ENCODE assay signal across 30 mouse cellular contexts in genomic region chr3:30729046-30729445, GRCm38 (mm10). TPM values are rescaled to one million over a fixed set of nuclear protein-coding genes. Genes with fewer than 3 reads are reported as not detected.
"Had no signal": no experiment of that assay in that cellular context is flagged by ENCODE, and none has a peak within 500 bp of the region (broad histone marks: within the 10 kb centered on the region; RNA-seq: fewer than 3 reads in every experiment).

No protein-coding gene starts in this region.

- H3K27me3 ChIP-seq: limb, embryonic 12.5 days; liver, embryonic 12.5 days; liver, embryonic 15.5 days; lung, embryonic 15.5 days; midbrain, embryonic 13.5 days; neural tube, embryonic 13.5 days; stomach, embryonic 15.5 days had no signal

- H3K36me3 ChIP-seq: limb, embryonic 12.5 days; liver, embryonic 12.5 days; liver, embryonic 15.5 days; lung, embryonic 15.5 days; midbrain, embryonic 10.5 days; midbrain, embryonic 13.5 days; neural tube, embryonic 13.5 days; stomach, embryonic 15.5 days had no signal

- H3K27ac ChIP-seq: left cerebral cortex, adult 2 months; limb, embryonic 12.5 days; liver, embryonic 12.5 days; liver, embryonic 15.5 days; lung, embryonic 15.5 days; midbrain, embryonic 10.5 days; midbrain, embryonic 13.5 days; neural tube, embryonic 13.5 days; stomach, embryonic 15.5 days had no signal

- H3K4me1 ChIP-seq: limb, embryonic 12.5 days; liver, embryonic 12.5 days; liver, embryonic 15.5 days; lung, embryonic 15.5 days; midbrain, embryonic 10.5 days; midbrain, embryonic 13.5 days; neural tube, embryonic 13.5 days; stomach, embryonic 15.5 days had no signal

- H3K4me2 ChIP-seq: limb, embryonic 12.5 days; liver, embryonic 12.5 days; liver, embryonic 15.5 days; lung, embryonic 15.5 days; midbrain, embryonic 13.5 days; neural tube, embryonic 13.5 days; stomach, embryonic 15.5 days had no signal

- H3K9me3 ChIP-seq: limb, embryonic 12.5 days; liver, embryonic 12.5 days; liver, embryonic 15.5 days; lung, embryonic 15.5 days; megakaryocyte, embryonic 14.5 days; midbrain, embryonic 10.5 days; midbrain, embryonic 13.5 days; neural tube, embryonic 13.5 days; stomach, embryonic 15.5 days had no signal

- ATAC-seq: liver, embryonic 12.5 days; midbrain, embryonic 13.5 days; midbrain, embryonic 16.5 days had no signal

- H3K9ac ChIP-seq: limb, embryonic 12.5 days; liver, embryonic 12.5 days; liver, embryonic 15.5 days; lung, embryonic 15.5 days; midbrain, embryonic 13.5 days; neural tube, embryonic 13.5 days; stomach, embryonic 15.5 days had no signal

- DNase-seq: kidney, adult 2 months; kidney, postnatal 10 days; kidney, postnatal 36 days; layer of hippocampus, postnatal 36 days; liver; lung, adult 18-20 months; lung, postnatal 10 days; lung, postnatal 36 days; spleen, adult 18-20 months; thymus, postnatal 25 days had no signal

- H3K4me3 ChIP-seq: left cerebral cortex, adult 2 months; limb, embryonic 12.5 days; liver, embryonic 12.5 days; liver, embryonic 15.5 days; lung, embryonic 15.5 days; megakaryocyte, embryonic 14.5 days; midbrain, embryonic 10.5 days; midbrain, embryonic 13.5 days; myocyte; neural tube, embryonic 13.5 days; stomach, embryonic 15.5 days had no signal

RNA-seq across cellular contexts. Expression of gene Samd7, which starts 17.0 kb away (rescaled TPM):
- total RNA-seq: layer of hippocampus, adult 8-10 months; layer of hippocampus, postnatal 36 days; left cerebral cortex, adult 2 months; left cerebral cortex, postnatal 10 days; left cerebral cortex, postnatal 36 days; monocyte, adult 5-6 weeks; neutrophil, adult 5-6 weeks had no signal
- polyA plus RNA-seq: kidney, adult 2 months; kidney, embryonic 14.5 days; limb, embryonic 12.5 days; liver, embryonic 12.5 days; lung, embryonic 15.5 days; midbrain, embryonic 10.5 days; midbrain, embryonic 13.5 days; myocyte; neural tube, embryonic 13.5 days; stomach, embryonic 15.5 days; thymus, postnatal 0 days had no signal

RNA-seq across cellular contexts. Expression of gene Lrrc31, which starts 29.4 kb away (rescaled TPM):
- total RNA-seq: layer of hippocampus, postnatal 10 days; layer of hippocampus, postnatal 36 days; left cerebral cortex, adult 2 months; left cerebral cortex, postnatal 10 days; left cerebral cortex, postnatal 36 days; monocyte, adult 5-6 weeks; neutrophil, adult 5-6 weeks had no signal
- polyA plus RNA-seq: limb, embryonic 12.5 days; liver, embryonic 12.5 days; liver, embryonic 15.5 days; midbrain, embryonic 10.5 days; myocyte; neural tube, embryonic 13.5 days had no signal
